Mouse (Mus musculus): ENCODE results near the gene Slc4a4. TPM values are rescaled to one million over a fixed set of nuclear protein-coding genes. Genes with fewer than 3 reads are reported as not detected.

The Slc4a4 gene
- polyA plus RNA-seq, 1 experiment: 8.3 TPM

- H3K4me1 ChIP-seq (ENCODE audit: control insufficient read depth, insufficient read depth, low read length): no peaks in the 10 kb centered on the region
Measured at GRCm38 (mm10) chr5:88957735-88958134, 71.1 kb downstream of the Slc4a4 start.

GRCm38 (mm10) chr5:88958966-88959365 is 72.3 kb downstream of the Slc4a4 start:
- no peak overlapping the region for H3K9ac ChIP-seq (ENCODE audit: low read depth, poor library complexity, severe bottlenecking)
- H3K4me3 ChIP-seq (ENCODE audit: low read depth, low read length): no peak overlapping the region
- H3K27ac ChIP-seq (ENCODE audit: insufficient read depth, low read length): no peak overlapping the region
- no peaks in the 10 kb centered on the region for H3K4me1 ChIP-seq (ENCODE audit: control insufficient read depth, insufficient read depth, low read length)
- TF ChIP-seq EP300 (IDR thresholded peaks at IDR 0.05; ENCODE audit: insufficient read depth, low read depth, low read length) (no peak), POLR2A (IDR thresholded peaks at IDR 0.05; ENCODE audit: insufficient read depth, low read length) (no peak), CTCF (IDR thresholded peaks at IDR 0.05; ENCODE audit: low read depth, low read length) (no peak)
- H3K36me3 ChIP-seq (ENCODE audit: control insufficient read depth, insufficient read depth, low read length, poor library complexity, severe bottlenecking): no peaks in the 10 kb centered on the region
- H3K27me3 ChIP-seq (ENCODE audit: control insufficient read depth, insufficient read depth, low read length, poor library complexity, severe bottlenecking): no peaks in the 10 kb centered on the region
- no peaks in the 10 kb centered on the region for H3K9me3 ChIP-seq (replicated peaks; ENCODE audit: control insufficient read depth, insufficient read depth, low read length, poor library complexity, severe bottlenecking)

More at GRCm38 (mm10) chr5:88957735-88958134, 71.1 kb downstream of the Slc4a4 start:
- H3K36me3 ChIP-seq (ENCODE audit: control insufficient read depth, insufficient read depth, low read length, poor library complexity, severe bottlenecking): no peaks in the 10 kb centered on the region
- no peak overlapping the region for H3K27ac ChIP-seq (ENCODE audit: insufficient read depth, low read length)
- no peak overlapping the region for H3K4me3 ChIP-seq (ENCODE audit: low read depth, low read length)
- TF ChIP-seq EP300 (IDR thresholded peaks at IDR 0.05; ENCODE audit: insufficient read depth, low read depth, low read length) (no peak), CTCF (IDR thresholded peaks at IDR 0.05; ENCODE audit: low read depth, low read length) (no peak), POLR2A (IDR thresholded peaks at IDR 0.05; ENCODE audit: insufficient read depth, low read length) (no peak)
- no peak overlapping the region for H3K9ac ChIP-seq (ENCODE audit: low read depth, poor library complexity, severe bottlenecking)
- no peaks in the 10 kb centered on the region for H3K9me3 ChIP-seq (replicated peaks; ENCODE audit: control insufficient read depth, insufficient read depth, low read length, poor library complexity, severe bottlenecking)
- H3K27me3 ChIP-seq (ENCODE audit: control insufficient read depth, insufficient read depth, low read length, poor library complexity, severe bottlenecking): no peaks in the 10 kb centered on the region

- TF ChIP-seq EP300 (IDR thresholded peaks at IDR 0.05; ENCODE audit: insufficient read depth, low read depth, low read length) (no peak), POLR2A (IDR thresholded peaks at IDR 0.05; ENCODE audit: insufficient read depth, low read length) (no peak), CTCF (IDR thresholded peaks at IDR 0.05; ENCODE audit: low read depth, low read length) (no peak)
- no peak overlapping the region for H3K4me3 ChIP-seq (ENCODE audit: low read depth, low read length)
- no peak overlapping the region for H3K27ac ChIP-seq (ENCODE audit: insufficient read depth, low read length)
- no peaks in the 10 kb centered on the region for H3K36me3 ChIP-seq (ENCODE audit: control insufficient read depth, insufficient read depth, low read length, poor library complexity, severe bottlenecking)
- no peaks in the 10 kb centered on the region for H3K4me1 ChIP-seq (ENCODE audit: control insufficient read depth, insufficient read depth, low read length)
- H3K27me3 ChIP-seq (ENCODE audit: control insufficient read depth, insufficient read depth, low read length, poor library complexity, severe bottlenecking): no peaks in the 10 kb centered on the region
- no peaks in the 10 kb centered on the region for H3K9me3 ChIP-seq (replicated peaks; ENCODE audit: control insufficient read depth, insufficient read depth, low read length, poor library complexity, severe bottlenecking)
- no peak overlapping the region for H3K9ac ChIP-seq (ENCODE audit: low read depth, poor library complexity, severe bottlenecking)
Measured at GRCm38 (mm10) chr5:88959412-88959811, 72.8 kb downstream of the Slc4a4 start.

GRCm38 (mm10) chr5:88960342-88961105 is 73.9 kb downstream of the Slc4a4 start:
- H3K27ac ChIP-seq (ENCODE audit: insufficient read depth, low read length): no peak overlapping the region
- H3K4me3 ChIP-seq (ENCODE audit: low read depth, low read length): no peak overlapping the region
- H3K9ac ChIP-seq (ENCODE audit: low read depth, poor library complexity, severe bottlenecking): no peak overlapping the region
- no peaks in the 10 kb centered on the region for H3K27me3 ChIP-seq (ENCODE audit: control insufficient read depth, insufficient read depth, low read length, poor library complexity, severe bottlenecking)
- no peaks in the 10 kb centered on the region for H3K4me1 ChIP-seq (ENCODE audit: control insufficient read depth, insufficient read depth, low read length)
- no peaks in the 10 kb centered on the region for H3K36me3 ChIP-seq (ENCODE audit: control insufficient read depth, insufficient read depth, low read length, poor library complexity, severe bottlenecking)
- no peaks in the 10 kb centered on the region for H3K9me3 ChIP-seq (replicated peaks; ENCODE audit: control insufficient read depth, insufficient read depth, low read length, poor library complexity, severe bottlenecking)
- TF ChIP-seq POLR2A (IDR thresholded peaks at IDR 0.05; ENCODE audit: insufficient read depth, low read length) (no peak), EP300 (IDR thresholded peaks at IDR 0.05; ENCODE audit: insufficient read depth, low read depth, low read length) (no peak), CTCF (IDR thresholded peaks at IDR 0.05; ENCODE audit: low read depth, low read length) (no peak)

GRCm38 (mm10) chr5:88961351-88961761 is 74.7 kb downstream of the Slc4a4 start:
- Histone ChIP-seq H3K27me3 (ENCODE audit: control insufficient read depth, insufficient read depth, low read length, poor library complexity, severe bottlenecking) (no peaks in the 10 kb centered on the region), H3K9me3 (replicated peaks; ENCODE audit: control insufficient read depth, insufficient read depth, low read length, poor library complexity, severe bottlenecking) (no peaks in the 10 kb centered on the region), H3K36me3 (ENCODE audit: control insufficient read depth, insufficient read depth, low read length, poor library complexity, severe bottlenecking) (no peaks in the 10 kb centered on the region), H3K27ac (ENCODE audit: insufficient read depth, low read length) (no peak overlapping the region), H3K9ac (ENCODE audit: low read depth, poor library complexity, severe bottlenecking) (no peak overlapping the region), H3K4me3 (ENCODE audit: low read depth, low read length) (no peak overlapping the region), H3K4me1 (ENCODE audit: control insufficient read depth, insufficient read depth, low read length) (no peaks in the 10 kb centered on the region)
- TF ChIP-seq EP300 (IDR thresholded peaks at IDR 0.05; ENCODE audit: insufficient read depth, low read depth, low read length) (no peak), POLR2A (IDR thresholded peaks at IDR 0.05; ENCODE audit: insufficient read depth, low read length) (no peak), CTCF (IDR thresholded peaks at IDR 0.05; ENCODE audit: low read depth, low read length) (no peak)

- H3K4me1 ChIP-seq (ENCODE audit: control insufficient read depth, insufficient read depth, low read length): no peaks in the 10 kb centered on the region
- H3K27me3 ChIP-seq (ENCODE audit: control insufficient read depth, insufficient read depth, low read length, poor library complexity, severe bottlenecking): no peaks in the 10 kb centered on the region
- no peak overlapping the region for H3K27ac ChIP-seq (ENCODE audit: insufficient read depth, low read length)
- H3K9ac ChIP-seq (ENCODE audit: low read depth, poor library complexity, severe bottlenecking): no peak overlapping the region
- TF ChIP-seq CTCF (IDR thresholded peaks at IDR 0.05; ENCODE audit: low read depth, low read length) (no peak), POLR2A (IDR thresholded peaks at IDR 0.05; ENCODE audit: insufficient read depth, low read length) (no peak), EP300 (IDR thresholded peaks at IDR 0.05; ENCODE audit: insufficient read depth, low read depth, low read length) (no peak)
- no peak overlapping the region for H3K4me3 ChIP-seq (ENCODE audit: low read depth, low read length)
- no peaks in the 10 kb centered on the region for H3K9me3 ChIP-seq (replicated peaks; ENCODE audit: control insufficient read depth, insufficient read depth, low read length, poor library complexity, severe bottlenecking)
- H3K36me3 ChIP-seq (ENCODE audit: control insufficient read depth, insufficient read depth, low read length, poor library complexity, severe bottlenecking): no peaks in the 10 kb centered on the region
Measured at GRCm38 (mm10) chr5:88964685-88965290, 78.2 kb downstream of the Slc4a4 start.
